Mouse (Mus musculus): ENCODE data around the gene Mtcl1. TPM values are rescaled to one million over a fixed set of nuclear protein-coding genes. Genes with fewer than 3 reads are reported as not detected.

Mtcl1 gene
- polyA plus RNA-seq, 2 experiments = 0.08 TPM; not detected in 1

DNA sequence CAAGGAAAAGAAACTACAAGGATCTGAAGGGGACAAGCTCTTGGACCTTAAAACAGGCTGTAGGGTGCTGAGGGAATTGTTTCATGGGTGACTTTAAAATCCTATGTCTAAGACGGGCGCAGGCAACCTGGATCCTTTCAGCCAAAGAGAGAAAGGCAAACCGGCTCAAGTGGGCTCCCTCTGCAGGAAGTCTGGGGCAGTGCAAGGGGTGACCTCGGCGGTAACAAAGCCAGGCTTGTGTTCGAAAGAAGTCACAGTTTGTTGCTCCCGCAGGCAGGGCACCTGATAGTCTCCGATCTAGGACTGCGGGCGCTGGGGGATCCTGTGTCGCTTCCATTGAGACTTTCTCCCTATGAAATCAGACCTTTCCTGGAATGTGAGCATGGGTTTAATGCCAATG lies 36.2 kb upstream of the Mtcl1 start:
- H3K27me3 ChIP-seq (ENCODE audit: control insufficient read depth, insufficient read depth, low read length) = no peaks in the 10 kb centered on the region; the same call in 1 of the 2 replicates
- DNase-seq (ENCODE audit: low read depth in 3 of 3, low spot score in 3 of 3) = no peak
- WGBS (ENCODE audit: insufficient replicate concordance) = 6% methylated on average over 11 of the region's 11 CpGs
- H3K27ac ChIP-seq = no peak overlapping the region
- H3K4me1 ChIP-seq (replicated peaks; ENCODE audit: control insufficient read depth in 2 of 2, insufficient read depth in 2 of 2, low read length in 1 of 2) = peaks cover 0 to 2% of the 10 kb centered on the region in 2 experiments; a peak in 3 of 4 replicates
- no peak overlapping the region for H3K4me3 ChIP-seq (ENCODE audit: insufficient read depth in 1 of 2, low read depth in 2 of 2, low read length in 2 of 2)
- H3K9ac ChIP-seq (replicated peaks) = no peak overlapping the region
- TF ChIP-seq EP300 (IDR thresholded peaks at IDR 0.05; ENCODE audit: low read depth) (no peak), CTCF (IDR thresholded peaks at IDR 0.05; ENCODE audit: low read depth) (peak; percentile 85)
- no peaks in the 10 kb centered on the region for H3K36me3 ChIP-seq (replicated peaks; ENCODE audit: control insufficient read depth, insufficient read depth, low read depth)
- H3K9me3 ChIP-seq (ENCODE audit: control insufficient read depth, low read length) = no peaks in the 10 kb centered on the region
- H3K4me2 ChIP-seq (ENCODE audit: low read depth) = no peak overlapping the region
- ATAC-seq (ENCODE audit: insufficient read depth) = no peak

- ATAC-seq (ENCODE audit: insufficient read depth) (no peak), DNase-seq (ENCODE audit: low read depth in 3 of 3, low spot score in 3 of 3) (no peak)
- no peak overlapping the region for H3K4me2 ChIP-seq (ENCODE audit: low read depth)
- no peaks in the 10 kb centered on the region for H3K9me3 ChIP-seq (ENCODE audit: control insufficient read depth, low read length)
- WGBS (ENCODE audit: insufficient replicate concordance) = 39% methylated on average over 2 of the region's 2 CpGs
- H3K9ac ChIP-seq (replicated peaks) = no peak overlapping the region
- no peak overlapping the region for H3K4me3 ChIP-seq (ENCODE audit: insufficient read depth in 1 of 2, low read depth in 2 of 2, low read length in 2 of 2)
- no peaks in the 10 kb centered on the region; the same call in 1 of the 2 replicates for H3K27me3 ChIP-seq (ENCODE audit: control insufficient read depth, insufficient read depth, low read length)
- no peak for TF ChIP-seq EP300 (IDR thresholded peaks at IDR 0.05; ENCODE audit: low read depth)
- TF ChIP-seq CTCF (IDR thresholded peaks at IDR 0.05; ENCODE audit: low read depth) = no peak
- H3K27ac ChIP-seq = no peak overlapping the region
- H3K36me3 ChIP-seq (replicated peaks; ENCODE audit: control insufficient read depth, insufficient read depth, low read depth) = no peaks in the 10 kb centered on the region
- H3K4me1 ChIP-seq (replicated peaks; ENCODE audit: control insufficient read depth in 2 of 2, insufficient read depth in 2 of 2, low read length in 1 of 2) = peaks cover 5 to 10% of the 10 kb centered on the region in 2 experiments
These were observed 35.4 kb upstream of the Mtcl1 start for GRCm38 (mm10) chr17:66484965-66485364.

- TF ChIP-seq CTCF (IDR thresholded peaks at IDR 0.05; ENCODE audit: low read depth) (no peak), EP300 (IDR thresholded peaks at IDR 0.05; ENCODE audit: low read depth) (no peak)
- no peaks in the 10 kb centered on the region for H3K36me3 ChIP-seq (replicated peaks; ENCODE audit: control insufficient read depth, insufficient read depth, low read depth)
- DNase-seq (ENCODE audit: low read depth in 3 of 3, low spot score in 3 of 3) = no peak
- H3K4me3 ChIP-seq (ENCODE audit: insufficient read depth in 1 of 2, low read depth in 2 of 2, low read length in 2 of 2) = no peak overlapping the region
- peaks cover 8 to 13% of the 10 kb centered on the region in 2 experiments for H3K4me1 ChIP-seq (replicated peaks; ENCODE audit: control insufficient read depth in 2 of 2, insufficient read depth in 2 of 2, low read length in 1 of 2)
- 66% methylated on average over 9 of the region's 9 CpGs for WGBS (ENCODE audit: insufficient replicate concordance)
- ATAC-seq (ENCODE audit: insufficient read depth) = no peak
- no peak overlapping the region for H3K9ac ChIP-seq (replicated peaks)
- no peaks in the 10 kb centered on the region; the same call in 1 of the 2 replicates for H3K27me3 ChIP-seq (ENCODE audit: control insufficient read depth, insufficient read depth, low read length)
- H3K27ac ChIP-seq = no peak overlapping the region
- H3K4me2 ChIP-seq (ENCODE audit: low read depth) = no peak overlapping the region
- H3K9me3 ChIP-seq (ENCODE audit: control insufficient read depth, low read length) = no peaks in the 10 kb centered on the region
These were observed 34.3 kb upstream of the Mtcl1 start for GRCm38 (mm10) chr17:66483651-66484454.

DNA sequence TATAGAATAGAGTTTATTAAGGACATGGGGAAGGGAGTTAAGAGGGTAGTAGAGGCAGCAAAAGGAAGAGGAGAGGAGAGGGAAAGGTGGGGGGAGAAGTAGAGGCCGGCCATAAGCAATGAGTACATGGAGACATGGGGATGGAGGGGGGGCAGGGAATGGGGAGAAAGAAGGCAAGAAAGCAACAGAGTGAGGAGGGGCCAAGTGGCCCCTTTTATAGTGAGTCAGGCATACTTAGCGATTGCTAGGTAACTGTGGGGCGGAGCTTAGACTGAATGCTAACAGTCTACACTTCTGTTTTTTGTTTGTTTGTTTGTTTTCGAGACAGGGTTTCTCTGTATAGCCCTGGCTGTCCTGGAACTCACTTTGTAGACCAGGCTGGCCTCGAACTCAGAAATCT lies 31.7 kb upstream of the Mtcl1 start:
- 75% methylated on average over 4 of the region's 5 CpGs for WGBS (ENCODE audit: insufficient replicate concordance)
- no peak for ATAC-seq (ENCODE audit: insufficient read depth)

GRCm38 (mm10) chr17:66480491-66481278 lies 31.1 kb upstream of the Mtcl1 start:
- Histone ChIP-seq H3K4me2 (ENCODE audit: low read depth) (peak overlapping the region; percentile 76), H3K9ac (replicated peaks) (no peak overlapping the region), H3K27ac (no peak overlapping the region), H3K36me3 (replicated peaks; ENCODE audit: control insufficient read depth, insufficient read depth, low read depth) (no peaks in the 10 kb centered on the region), H3K27me3 (ENCODE audit: control insufficient read depth, insufficient read depth, low read length) (no peaks in the 10 kb centered on the region; the same call in 1 of the 2 replicates), H3K4me1 (replicated peaks; ENCODE audit: control insufficient read depth in 2 of 2, insufficient read depth in 2 of 2, low read length in 1 of 2) (peaks cover 8 to 13% of the 10 kb centered on the region in 2 experiments), H3K4me3 (ENCODE audit: insufficient read depth in 1 of 2, low read depth in 2 of 2, low read length in 2 of 2) (peak overlapping the region; percentile 21 to 44; a peak in 2 of 4 replicates), H3K9me3 (ENCODE audit: control insufficient read depth, low read length) (no peaks in the 10 kb centered on the region)
- no peak for DNase-seq (ENCODE audit: low read depth in 3 of 3, low spot score in 3 of 3)
- WGBS (ENCODE audit: insufficient replicate concordance) = 34% methylated on average over 17 of the region's 17 CpGs
- no peak for ATAC-seq (ENCODE audit: insufficient read depth)
- TF ChIP-seq CTCF (IDR thresholded peaks at IDR 0.05; ENCODE audit: low read depth) (no peak), EP300 (IDR thresholded peaks at IDR 0.05; ENCODE audit: low read depth) (no peak)

More for the DNA sequence above, 31.7 kb upstream of the Mtcl1 start:
- Histone ChIP-seq H3K4me1 (replicated peaks; ENCODE audit: control insufficient read depth in 2 of 2, insufficient read depth in 2 of 2, low read length in 1 of 2) (peaks cover 8 to 13% of the 10 kb centered on the region in 2 experiments), H3K9ac (replicated peaks) (no peak overlapping the region), H3K4me2 (ENCODE audit: low read depth) (no peak overlapping the region), H3K36me3 (replicated peaks; ENCODE audit: control insufficient read depth, insufficient read depth, low read depth) (no peaks in the 10 kb centered on the region), H3K27me3 (ENCODE audit: control insufficient read depth, insufficient read depth, low read length) (no peaks in the 10 kb centered on the region; the same call in 1 of the 2 replicates), H3K27ac (no peak overlapping the region), H3K4me3 (ENCODE audit: insufficient read depth in 1 of 2, low read depth in 2 of 2, low read length in 2 of 2) (no peak overlapping the region), H3K9me3 (ENCODE audit: control insufficient read depth, low read length) (no peaks in the 10 kb centered on the region)
- TF ChIP-seq EP300 (IDR thresholded peaks at IDR 0.05; ENCODE audit: low read depth) = no peak
- no peak for TF ChIP-seq CTCF (IDR thresholded peaks at IDR 0.05; ENCODE audit: low read depth)
- DNase-seq (ENCODE audit: low read depth in 3 of 3, low spot score in 3 of 3) = no peak

Data from liver, embryonic 14.5 days (tissue).